In genomic region chr6:112494620-112495081, GRCm38 (mm10) we compare ENCODE assay signal across 8 mouse cellular contexts. TPM values are rescaled to one million over a fixed set of nuclear protein-coding genes. Genes with fewer than 3 reads are reported as not detected.
DNase-seq lines count a peak whose midpoint lies in the region; ATAC-seq and TF ChIP-seq lines count a peak whose summit lies in the region.

No protein-coding gene starts in this region.

- H3K27ac ChIP-seq in lung, embryonic 14.5 days (ENCODE audit: low read depth) = 0 out of 2 replicates have a peak overlapping the region, but pooled peaks have one; percentile 37
- no peak overlapping the region for H3K27ac ChIP-seq in limb, embryonic 15.5 days
- H3K27ac ChIP-seq in forebrain, embryonic 12.5 days = no peak overlapping the region

- no peak for ATAC-seq in cerebellum, adult (ENCODE audit: insufficient number of reproducible peaks, low FRiP score, low TSS enrichment)
- ATAC-seq in lung, embryonic 14.5 days (ENCODE audit: insufficient read depth) = no peak
- ATAC-seq in limb, embryonic 15.5 days (ENCODE audit: insufficient number of reproducible peaks, low FRiP score, low TSS enrichment, low read depth) = no peak
- ATAC-seq in forebrain, embryonic 12.5 days (ENCODE audit: low FRiP score) = no peak

- H3K4me2 ChIP-seq in lung, embryonic 14.5 days = no peak overlapping the region
- H3K4me2 ChIP-seq in limb, embryonic 15.5 days = no peak overlapping the region
- H3K4me2 ChIP-seq in forebrain, embryonic 12.5 days = no peak overlapping the region

- H3K4me3 ChIP-seq in lung, embryonic 14.5 days (ENCODE audit: low read depth, low read length) = no peak overlapping the region
- no peak overlapping the region for H3K4me3 ChIP-seq in limb, embryonic 15.5 days
- no peak overlapping the region for H3K4me3 ChIP-seq in forebrain, embryonic 12.5 days (replicated peaks)

- H3K27me3 ChIP-seq in lung, embryonic 14.5 days (ENCODE audit: insufficient read depth, low read length) = peaks cover 11% of the 10 kb centered on the region
- peaks cover 12% of the 10 kb centered on the region for H3K27me3 ChIP-seq in limb, embryonic 15.5 days
- H3K27me3 ChIP-seq in forebrain, embryonic 12.5 days = peaks cover 29% of the 10 kb centered on the region

- TF ChIP-seq CTCF in lung, embryonic 14.5 days (IDR thresholded peaks at IDR 0.05; ENCODE audit: low read depth) = peak; percentile 46

- 59% methylated on average over 10 of the region's 10 CpGs for WGBS in lung, embryonic 14.5 days
- WGBS in limb, embryonic 15.5 days = 37% methylated on average over 10 of the region's 10 CpGs
- 57% methylated on average over 10 of the region's 10 CpGs for WGBS in forebrain, embryonic 12.5 days

- no peaks in the 10 kb centered on the region for H3K9me3 ChIP-seq in lung, embryonic 14.5 days (ENCODE audit: low read depth, low read length)
- no peaks in the 10 kb centered on the region for H3K9me3 ChIP-seq in limb, embryonic 15.5 days
- no peaks in the 10 kb centered on the region for H3K9me3 ChIP-seq in forebrain, embryonic 12.5 days

- no peaks in the 10 kb centered on the region for H3K36me3 ChIP-seq in lung, embryonic 14.5 days (ENCODE audit: insufficient read depth)
- H3K36me3 ChIP-seq in limb, embryonic 15.5 days = no peaks in the 10 kb centered on the region
- no peaks in the 10 kb centered on the region for H3K36me3 ChIP-seq in forebrain, embryonic 12.5 days (replicated peaks)

- H3K9ac ChIP-seq in lung, embryonic 14.5 days = no peak overlapping the region
- H3K9ac ChIP-seq in limb, embryonic 15.5 days = 0 out of 2 replicates have a peak overlapping the region, but pooled peaks have one; percentile 17
- no peak overlapping the region for H3K9ac ChIP-seq in forebrain, embryonic 12.5 days

- peak; percentile 51 to 59 for DNase-seq in cerebellum, postnatal 10 days
- DNase-seq in lung, embryonic 14.5 days = peak; percentile 21
- no peak for DNase-seq in lung, postnatal 4 days
- DNase-seq in heart, adult 9 months (ENCODE audit: low spot score in 2 of 2) = peak; percentile 18 to 30
- DNase-seq in left cerebral cortex, adult 9 months (ENCODE audit: low spot score in 2 of 2) = no peak

- no peaks in the 10 kb centered on the region for H3K4me1 ChIP-seq in lung, embryonic 14.5 days (ENCODE audit: insufficient read depth)
- H3K4me1 ChIP-seq in limb, embryonic 15.5 days = peaks cover 22% of the 10 kb centered on the region
- peaks cover 11% of the 10 kb centered on the region for H3K4me1 ChIP-seq in forebrain, embryonic 12.5 days

RNA-seq across cellular contexts. Expression of gene Oxtr, which starts 4.9 kb away (rescaled TPM):
- 0.14 and 0.22 TPM in 2 replicates for polyA plus RNA-seq in lung, embryonic 14.5 days (2014; fragmentation: Nextera tagmentation; extraction: Ambion mirVana)
- polyA plus RNA-seq in limb, embryonic 15.5 days (2015; fragmentation: Nextera tagmentation; extraction: Ambion mirVana) = 0.52 and 0.77 TPM in 2 replicates
- 0.23 and 0.26 TPM in 2 replicates for polyA plus RNA-seq in forebrain, embryonic 12.5 days (2016; fragmentation: Nextera tagmentation; extraction: Ambion mirVana)

RNA-seq across cellular contexts. Expression of gene Cav3, which starts 35.3 kb away (rescaled TPM):
- 0.63 and 2.2 TPM in 2 replicates for polyA plus RNA-seq in lung, embryonic 14.5 days (2014; fragmentation: Nextera tagmentation; extraction: Ambion mirVana)
- 18.5 and 58.0 TPM in 2 replicates for polyA plus RNA-seq in limb, embryonic 15.5 days (2015; fragmentation: Nextera tagmentation; extraction: Ambion mirVana)
- 0.22 TPM in 1 of 2 replicates, not detected in the other for polyA plus RNA-seq in forebrain, embryonic 12.5 days (2016; fragmentation: Nextera tagmentation; extraction: Ambion mirVana)

Comparison
In these comparisons a context has a peak if more than half of its experiments do, and no peak if none do; other contexts are left out.
1. DNase-seq: peak in cerebellum, postnatal 10 days (2 of 2), lung, embryonic 14.5 days (single experiment) and heart, adult 9 months (2 of 2); none in lung, postnatal 4 days (0 of 2) and left cerebral cortex, adult 9 months (0 of 2).